ENCODE assay signal across 8 mouse cellular contexts in genomic region chr13:113617891-113618823, GRCm38 (mm10). TPM values are rescaled to one million over a fixed set of nuclear protein-coding genes. Genes with fewer than 3 reads are reported as not detected.
A peak's percentile ranks its signal among the peaks of the same experiment; 100 is the strongest.
DNase-seq lines count a peak whose midpoint lies in the region; ATAC-seq and TF ChIP-seq lines count a peak whose summit lies in the region.

Snx18 (minus strand) TSS chr13:113618564.

- peak within 1 kb of the TSS; percentile 80 for H3K27ac ChIP-seq in bone marrow macrophage, adult 2 months (ENCODE audit: insufficient read depth, low read depth, low read length)
- H3K27ac ChIP-seq in embryonic facial prominence, embryonic 15.5 days (replicated peaks) = peak within 1 kb of the TSS; percentile 95
- H3K27ac ChIP-seq in limb, embryonic 13.5 days = peak within 1 kb of the TSS; percentile 94
- peak within 1 kb of the TSS; percentile 92 for H3K27ac ChIP-seq in midbrain, embryonic 15.5 days

- H3K4me1 ChIP-seq in bone marrow macrophage, adult 2 months (ENCODE audit: control insufficient read depth, insufficient read depth, low read length) = peaks cover 12% of the 10 kb centered on the region
- H3K4me1 ChIP-seq in embryonic facial prominence, embryonic 15.5 days = peaks cover 57% of the 10 kb centered on the region
- H3K4me1 ChIP-seq in limb, embryonic 13.5 days = peaks cover 59% of the 10 kb centered on the region
- H3K4me1 ChIP-seq in midbrain, embryonic 15.5 days = peaks cover 45% of the 10 kb centered on the region

- no peaks in the 10 kb centered on the region for H3K36me3 ChIP-seq in embryonic facial prominence, embryonic 15.5 days
- H3K36me3 ChIP-seq in limb, embryonic 13.5 days = peaks cover 4% of the 10 kb centered on the region; the same call in 1 of the 2 replicates
- H3K36me3 ChIP-seq in midbrain, embryonic 15.5 days (replicated peaks) = no peaks in the 10 kb centered on the region

- under 1% methylated on average over 118 of the region's 119 CpGs for WGBS in embryonic facial prominence, embryonic 15.5 days
- under 1% methylated on average over 113 of the region's 119 CpGs for WGBS in limb, embryonic 13.5 days
- WGBS in midbrain, embryonic 15.5 days = under 1% methylated on average over 117 of the region's 119 CpGs

- TF ChIP-seq CTCF in bone marrow macrophage, adult 2 months (IDR thresholded peaks at IDR 0.05; ENCODE audit: low read depth, low read length) = peak; percentile 69

- peak within 1 kb of the TSS; percentile 94 for H3K9ac ChIP-seq in embryonic facial prominence, embryonic 15.5 days
- peak within 1 kb of the TSS; percentile 96 for H3K9ac ChIP-seq in limb, embryonic 13.5 days
- H3K9ac ChIP-seq in midbrain, embryonic 15.5 days = peak within 1 kb of the TSS; percentile 76

- TF ChIP-seq POLR2A in bone marrow macrophage, adult 2 months (IDR thresholded peaks at IDR 0.05; ENCODE audit: borderline replicate concordance, low read depth, low read length) = no peak

- peak; percentile 94 for ATAC-seq in embryonic facial prominence, embryonic 15.5 days (ENCODE audit: insufficient number of reproducible peaks, low FRiP score, low TSS enrichment, low read depth)
- peak; percentile 91 for ATAC-seq in limb, embryonic 13.5 days (ENCODE audit: low FRiP score, low read depth)
- ATAC-seq in midbrain, embryonic 15.5 days (replicated peaks) = peak; percentile 95

- peak; percentile 93 for DNase-seq in A20 (ENCODE audit: low read depth, low spot score)
- DNase-seq in heart, adult 8-10 months (ENCODE audit: low spot score) = peak; percentile 86
- peak; percentile 92 for DNase-seq in kidney, adult 9 months
- DNase-seq in spleen, adult 18-20 months = peak; percentile 84 to 89

- H3K4me3 ChIP-seq in bone marrow macrophage, adult 2 months (ENCODE audit: insufficient read depth, low read length) = peak within 1 kb of the TSS; percentile 83
- peak within 1 kb of the TSS; percentile 90 for H3K4me3 ChIP-seq in embryonic facial prominence, embryonic 15.5 days (replicated peaks)
- peak within 1 kb of the TSS; percentile 88 for H3K4me3 ChIP-seq in limb, embryonic 13.5 days
- H3K4me3 ChIP-seq in midbrain, embryonic 15.5 days = peak within 1 kb of the TSS; percentile 74

- H3K4me2 ChIP-seq in embryonic facial prominence, embryonic 15.5 days (replicated peaks) = peak within 1 kb of the TSS; percentile 80
- peak within 1 kb of the TSS; percentile 97 for H3K4me2 ChIP-seq in limb, embryonic 13.5 days (replicated peaks)
- peak within 1 kb of the TSS; percentile 84 for H3K4me2 ChIP-seq in midbrain, embryonic 15.5 days

- no peaks in the 10 kb centered on the region for H3K27me3 ChIP-seq in embryonic facial prominence, embryonic 15.5 days
- no peaks in the 10 kb centered on the region for H3K27me3 ChIP-seq in limb, embryonic 13.5 days
- no peaks in the 10 kb centered on the region for H3K27me3 ChIP-seq in midbrain, embryonic 15.5 days (replicated peaks)

- no peaks in the 10 kb centered on the region for H3K9me3 ChIP-seq in embryonic facial prominence, embryonic 15.5 days (replicated peaks)
- no peaks in the 10 kb centered on the region for H3K9me3 ChIP-seq in limb, embryonic 13.5 days
- no peaks in the 10 kb centered on the region for H3K9me3 ChIP-seq in midbrain, embryonic 15.5 days

RNA-seq across cellular contexts. Expression of gene Snx18, which starts in this region (rescaled TPM):
- polyA plus RNA-seq in bone marrow macrophage, adult 2 months (2012; ENCODE audit: insufficient read depth, insufficient read length, missing spikeins) = 27.1 and 29.8 TPM in 2 replicates
- 23.5 and 25.0 TPM in 2 replicates for polyA plus RNA-seq in embryonic facial prominence, embryonic 15.5 days (2015; fragmentation: Nextera tagmentation; extraction: Ambion mirVana)
- total RNA-seq in heart, adult 8-10 months (2022) = 10 to 100 TPM; 16.4 to 18.9 (median 18.0) TPM
- 23.2 and 23.5 TPM in 2 replicates for polyA plus RNA-seq in limb, embryonic 13.5 days (2015; fragmentation: Nextera tagmentation; extraction: Ambion mirVana)
- 9.0 and 10.6 TPM in 2 replicates for polyA plus RNA-seq in midbrain, embryonic 15.5 days (2015; fragmentation: Nextera tagmentation; extraction: Ambion mirVana)

Comparison
In these comparisons a context has a peak if more than half of its experiments do, and no peak if none do; other contexts are left out.
1. Peak in every context shown above with its lines: DNase-seq, ATAC-seq, H3K4me3 ChIP-seq and H3K27ac ChIP-seq.